Mouse (Mus musculus) olfactory bulb, adult 2 months (tissue): ENCODE results near the gene Ranbp9.

Experiments
- CTCF ChIP-seq: fragments of 200-500 bp; IDR thresholded peaks from 2 replicates; pipeline ENCODE4 v1.5.1; 2012; ENCODE audit warnings: low read depth, mild to moderate bottlenecking, low read length, moderate library complexity; ENCODE audit not compliant: insufficient read depth
- POLR2A ChIP-seq: fragments of 200-500 bp; IDR thresholded peaks from 2 replicates; pipeline ENCODE4 v1.6.1; 2012; ENCODE audit warnings: mild to moderate bottlenecking, low read depth, low read length, moderate library complexity; ENCODE audit not compliant: insufficient read depth

GRCm38 (mm10) chr13:43354362-43354761 lies 126.7 kb downstream of the Ranbp9 start:
- TF ChIP-seq CTCF (no peak), POLR2A (no peak)
